Mouse (Mus musculus) CH12F3 (cell line): ENCODE results near the gene Lrrc7.

Experiments
- in situ Hi-C: fragments of 300-500 bp; cut with MboI; formaldehyde crosslinking; loops from 2 replicates; pipeline ENCODE4 v1.14.3; 2020; ENCODE audit warnings: low sequenced_read_pairs

Lrrc7 gene

GRCm38 (mm10) chr3:158369169-158369568 is 192.9 kb downstream of the Lrrc7 start:
- in situ Hi-C loops, result no loop called here

- in situ Hi-C loops, result no loop called here
Observed at GRCm38 (mm10) chr3:158365801-158366200, 196.2 kb downstream of the Lrrc7 start.

DNA sequence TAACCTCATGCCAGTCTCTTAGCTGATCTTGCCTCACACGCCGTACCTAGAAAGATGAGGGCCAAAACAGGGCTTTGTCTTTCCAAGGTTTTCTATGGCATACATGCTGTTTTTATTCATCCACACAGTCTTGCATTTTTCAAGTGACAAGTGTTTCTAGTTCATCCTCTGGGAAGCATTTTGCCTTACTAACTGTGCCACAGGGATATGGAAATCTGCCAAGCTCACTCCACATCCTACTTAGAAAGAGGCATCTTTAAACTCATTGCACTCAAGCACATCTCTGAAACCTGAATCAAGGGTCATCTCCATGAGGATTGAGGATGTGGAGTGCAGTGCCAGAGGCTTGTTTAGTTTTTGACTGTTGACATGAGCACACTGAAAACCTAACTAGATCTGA is 199.9 kb downstream of the Lrrc7 start:
- in situ Hi-C loops, result no loop called here

- in situ Hi-C loops, result no loop called here
Observed at GRCm38 (mm10) chr3:158356706-158357105, 205.3 kb downstream of the Lrrc7 start.

GRCm38 (mm10) chr3:158356194-158356593 is 205.8 kb downstream of the Lrrc7 start:
- in situ Hi-C loops, result no loop called here

DNA sequence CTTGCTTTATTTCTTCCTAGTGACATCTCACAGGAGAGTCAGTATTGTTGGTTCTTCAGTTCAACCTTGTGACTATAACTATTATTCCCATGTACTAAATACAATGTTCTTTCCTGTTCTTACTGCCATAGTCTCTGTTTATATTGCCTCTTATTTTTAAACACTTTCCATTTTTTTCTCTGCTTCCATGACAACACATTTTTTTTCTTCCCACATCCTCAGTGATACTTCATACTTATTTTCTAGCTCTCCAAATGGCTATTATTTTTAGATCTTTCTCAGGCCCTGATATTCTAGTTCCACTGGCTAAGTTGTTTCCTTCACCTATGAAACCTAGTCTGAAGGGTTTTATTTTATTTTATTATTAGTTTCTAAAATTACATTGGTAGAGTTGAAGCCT is 221.2 kb downstream of the Lrrc7 start:
- in situ Hi-C loops, result no loop called here

GRCm38 (mm10) chr3:158330085-158330484 is 231.9 kb downstream of the Lrrc7 start:
- in situ Hi-C loops, result no loop called here

DNA sequence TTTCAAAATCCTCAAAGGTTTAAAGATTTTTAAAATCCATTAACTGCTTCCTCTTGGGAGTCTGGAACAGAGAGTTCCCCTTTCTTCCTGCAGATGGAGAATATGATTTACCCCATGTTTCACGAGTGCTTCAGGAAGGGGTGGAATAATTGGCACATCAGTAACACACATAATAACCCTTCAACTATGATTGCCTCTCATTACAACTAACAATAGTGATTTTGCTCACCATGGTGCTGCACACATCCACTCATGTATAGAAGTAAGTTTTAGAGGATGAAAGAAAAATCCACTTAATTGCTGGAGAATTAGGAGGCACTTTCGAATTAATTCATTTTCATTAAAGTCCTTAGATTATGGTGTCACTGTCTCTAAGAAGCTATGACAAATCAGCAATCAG is 251.6 kb downstream of the Lrrc7 start:
- in situ Hi-C loops, result no loop called here

- in situ Hi-C loops, result no loop called here
Observed at GRCm38 (mm10) chr3:158307415-158307814, 254.6 kb downstream of the Lrrc7 start.

- in situ Hi-C loops, result no loop called here
Observed at GRCm38 (mm10) chr3:158298732-158299131, 263.3 kb downstream of the Lrrc7 start.

- in situ Hi-C loops, result no loop called here
Observed at GRCm38 (mm10) chr3:158295041-158295440, 267.0 kb downstream of the Lrrc7 start.

DNA sequence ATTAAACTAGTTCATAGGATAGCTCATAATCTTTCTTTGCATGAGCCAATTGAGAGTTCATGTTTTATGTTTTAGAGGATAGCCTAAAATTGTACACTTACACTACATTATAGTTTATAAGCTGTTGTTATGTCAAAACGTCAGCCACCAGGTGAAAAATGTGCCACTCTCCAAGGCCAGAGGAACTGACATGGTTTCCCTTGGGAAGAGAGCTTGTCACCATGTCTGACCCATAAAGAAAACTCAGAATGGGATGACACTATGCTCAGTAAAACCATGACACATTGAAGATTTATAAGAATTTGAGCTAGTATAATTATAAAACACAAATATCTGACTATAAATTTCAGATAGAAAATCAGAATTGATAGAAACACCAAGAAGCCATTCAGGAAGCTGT is 277.6 kb downstream of the Lrrc7 start:
- in situ Hi-C loops, result no loop called here

DNA sequence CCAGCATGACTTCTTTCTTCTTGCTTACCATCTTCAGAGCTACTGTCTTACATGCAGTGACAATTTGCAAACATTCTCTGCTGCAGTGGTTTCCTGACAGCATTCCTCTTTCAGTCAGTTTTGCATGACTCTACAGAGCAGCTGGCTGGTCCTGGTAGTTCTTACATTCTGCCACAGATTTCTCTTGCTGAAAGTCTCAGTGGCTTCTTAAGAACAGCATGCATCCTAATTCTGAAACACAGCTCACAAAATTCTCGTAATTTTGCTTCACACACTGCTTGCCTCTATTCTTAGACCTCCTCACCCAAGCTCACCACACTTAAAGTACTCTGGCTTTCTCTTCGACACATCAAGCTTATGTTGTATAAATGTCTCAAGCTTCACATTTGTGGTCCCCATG is 283.4 kb downstream of the Lrrc7 start:
- in situ Hi-C loops, result no loop called here

- in situ Hi-C loops, result no loop called here
Observed at GRCm38 (mm10) chr3:158272700-158273099, 289.3 kb downstream of the Lrrc7 start.

DNA sequence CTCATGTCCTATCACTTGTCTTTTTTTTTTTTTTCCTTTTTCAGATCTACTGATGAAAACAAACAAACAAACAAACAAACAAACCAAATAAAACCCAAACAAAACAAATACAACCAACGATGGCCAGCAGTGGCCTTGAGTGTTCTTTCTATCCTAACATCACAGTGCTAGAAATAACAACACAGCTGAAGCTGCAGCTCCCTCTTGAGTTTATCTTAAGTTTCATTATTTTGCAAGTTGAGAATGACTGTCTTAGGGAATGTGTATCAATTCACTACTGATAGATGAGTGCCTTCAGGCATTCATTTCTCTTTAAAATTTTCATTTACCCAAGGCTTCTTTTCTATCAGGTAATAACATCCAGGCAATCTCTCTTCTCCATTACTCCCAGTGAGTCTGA is 291.1 kb downstream of the Lrrc7 start:
- in situ Hi-C loops, result no loop called here

- in situ Hi-C loops, result no loop called here
Observed at GRCm38 (mm10) chr3:158252576-158252975, 309.4 kb downstream of the Lrrc7 start.

DNA sequence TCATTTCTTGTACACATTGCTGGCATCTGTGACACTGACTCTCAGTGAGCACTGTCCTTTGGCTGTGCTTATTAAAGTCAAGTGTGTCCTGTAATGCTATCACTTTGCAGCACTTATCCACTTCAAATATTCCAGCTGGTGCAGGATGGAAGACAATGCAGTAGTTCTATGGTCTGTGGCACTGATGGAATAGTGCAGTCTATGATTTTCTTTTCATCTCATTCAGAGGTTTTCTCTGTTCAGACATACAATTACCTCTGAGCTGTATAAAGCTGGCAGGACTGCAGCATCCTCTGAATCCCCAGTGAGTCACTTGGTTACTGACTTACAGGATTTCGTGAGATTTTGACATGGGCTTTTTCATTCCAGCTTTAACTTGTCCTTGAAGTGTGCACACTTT is 314.3 kb downstream of the Lrrc7 start:
- in situ Hi-C loops, result no loop called here

GRCm38 (mm10) chr3:158210657-158211056 is 351.4 kb downstream of the Lrrc7 start:
- in situ Hi-C loops, result loop anchor here (25.0 kb wide), 1 partner anchor 1327 kb away; no protein-coding TSS in a partner anchor

- in situ Hi-C loops, result loop anchor here (25.0 kb wide), 1 partner anchor 1327 kb away; no protein-coding TSS in a partner anchor
Observed at GRCm38 (mm10) chr3:158210026-158210425, 352.0 kb downstream of the Lrrc7 start.

- in situ Hi-C loops, result loop anchor here (25.0 kb wide), 1 partner anchor 1329 kb away; no protein-coding TSS in a partner anchor
Observed at GRCm38 (mm10) chr3:158207840-158208239, 354.2 kb downstream of the Lrrc7 start.

DNA sequence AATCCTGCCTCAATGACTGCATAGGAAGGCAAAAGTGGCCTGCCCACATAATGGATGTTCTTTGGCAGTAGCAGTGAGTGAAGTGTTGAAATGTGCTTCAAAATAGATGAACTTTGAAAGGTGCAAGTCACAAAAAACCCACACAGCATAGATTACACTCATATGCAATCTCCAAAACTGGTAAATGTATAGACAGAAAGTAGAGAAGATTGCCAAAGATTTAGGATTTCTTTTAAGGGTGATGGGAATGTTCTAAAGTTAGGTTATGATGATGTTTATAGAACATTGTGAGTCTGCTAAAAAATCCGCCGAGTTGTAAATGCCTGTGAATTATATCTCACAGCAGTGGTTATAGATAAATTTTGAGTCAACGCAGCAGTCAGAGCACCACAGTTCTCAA is 359.2 kb downstream of the Lrrc7 start:
- in situ Hi-C loops, result loop anchor here (25.0 kb wide), 1 partner anchor 1335 kb away; no protein-coding TSS in a partner anchor

DNA sequence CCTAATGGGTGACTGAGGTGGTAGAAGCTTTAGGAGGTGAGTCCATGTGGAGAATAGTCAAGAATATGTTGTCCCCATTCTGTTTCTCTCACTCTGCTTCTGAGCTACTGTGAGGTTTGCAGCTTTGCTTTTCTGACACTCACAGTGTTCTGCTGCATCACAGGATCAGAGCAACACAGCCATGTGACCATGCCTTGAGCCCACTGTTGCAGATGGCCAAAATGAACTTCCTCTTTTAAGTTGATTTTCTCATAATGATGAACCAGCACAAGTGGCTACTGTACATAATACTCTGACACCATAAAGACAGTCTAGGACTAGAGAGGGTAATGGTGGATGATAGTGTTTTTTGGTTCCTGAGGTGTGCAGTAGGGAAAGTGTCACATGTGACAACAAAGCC is 366.6 kb downstream of the Lrrc7 start:
- in situ Hi-C loops, result no loop called here

- in situ Hi-C loops, result no loop called here
Observed at GRCm38 (mm10) chr3:158193229-158193628, 368.8 kb downstream of the Lrrc7 start.
